Mouse (Mus musculus): ENCODE results near the gene Sdk1. TPM values are rescaled to one million over a fixed set of nuclear protein-coding genes. Genes with fewer than 3 reads are reported as not detected.

The Sdk1 gene
- polyA plus RNA-seq, 1 experiment from 2014 or later, result 0.93 TPM

- Histone ChIP-seq H3K9ac (ENCODE audit: low read length) (no peak overlapping the region), H3K4me2 (no peak overlapping the region), H3K36me3 (ENCODE audit: control insufficient read depth, insufficient read depth, low read length) (no peaks in the 10 kb centered on the region), H3K4me3 (ENCODE audit: low read depth, low read length) (no peak overlapping the region), H3K4me1 (ENCODE audit: control insufficient read depth, insufficient read depth, low read length) (peaks cover 12% of the 10 kb centered on the region), H3K9me3 (ENCODE audit: control insufficient read depth, low read length) (no peaks in the 10 kb centered on the region), H3K27ac (ENCODE audit: low read depth, low read length) (no peak overlapping the region), H3K27me3 (ENCODE audit: control insufficient read depth, insufficient read depth, low read length) (no peaks in the 10 kb centered on the region)
- WGBS, result 37% methylated on average over 3 of the region's 3 CpGs
- DNase-seq (ENCODE audit: low spot score, missing footprints) (peak; percentile 87), ATAC-seq (ENCODE audit: low FRiP score) (peak; percentile 55; the same call in 1 of the 2 replicates)
Measured at GRCm38 (mm10) chr5:141720751-141721150, 479.5 kb downstream of the Sdk1 start.

GRCm38 (mm10) chr5:141727968-141728367, 486.7 kb downstream of the Sdk1 start:
- ATAC-seq (ENCODE audit: low FRiP score), result no peak
- Histone ChIP-seq H3K9ac (ENCODE audit: low read length) (no peak overlapping the region), H3K27me3 (ENCODE audit: control insufficient read depth, insufficient read depth, low read length) (no peaks in the 10 kb centered on the region), H3K4me2 (no peak overlapping the region), H3K36me3 (ENCODE audit: control insufficient read depth, insufficient read depth, low read length) (no peaks in the 10 kb centered on the region), H3K27ac (ENCODE audit: low read depth, low read length) (no peak overlapping the region), H3K9me3 (ENCODE audit: control insufficient read depth, low read length) (no peaks in the 10 kb centered on the region), H3K4me3 (ENCODE audit: low read depth, low read length) (no peak overlapping the region), H3K4me1 (ENCODE audit: control insufficient read depth, insufficient read depth, low read length) (no peaks in the 10 kb centered on the region; the same call in 1 of the 2 replicates)
- no peak for DNase-seq (ENCODE audit: low spot score, missing footprints)
- WGBS, result 72% methylated on average over 2 of the region's 2 CpGs

GRCm38 (mm10) chr5:141730006-141730405, 488.7 kb downstream of the Sdk1 start:
- Histone ChIP-seq H3K4me3 (ENCODE audit: low read depth, low read length) (no peak overlapping the region), H3K4me2 (no peak overlapping the region), H3K9ac (ENCODE audit: low read length) (no peak overlapping the region), H3K4me1 (ENCODE audit: control insufficient read depth, insufficient read depth, low read length) (no peaks in the 10 kb centered on the region; the same call in 1 of the 2 replicates), H3K27ac (ENCODE audit: low read depth, low read length) (no peak overlapping the region), H3K36me3 (ENCODE audit: control insufficient read depth, insufficient read depth, low read length) (no peaks in the 10 kb centered on the region), H3K27me3 (ENCODE audit: control insufficient read depth, insufficient read depth, low read length) (no peaks in the 10 kb centered on the region), H3K9me3 (ENCODE audit: control insufficient read depth, low read length) (no peaks in the 10 kb centered on the region)
- no peak for DNase-seq (ENCODE audit: low spot score, missing footprints)
- ATAC-seq (ENCODE audit: low FRiP score), result no peak
- 54% methylated on average over 4 of the region's 4 CpGs for WGBS

GRCm38 (mm10) chr5:141738725-141739124, 497.4 kb downstream of the Sdk1 start:
- Histone ChIP-seq H3K4me1 (ENCODE audit: control insufficient read depth, insufficient read depth, low read length) (no peaks in the 10 kb centered on the region), H3K27ac (ENCODE audit: low read depth, low read length) (no peak overlapping the region), H3K9ac (ENCODE audit: low read length) (no peak overlapping the region), H3K36me3 (ENCODE audit: control insufficient read depth, insufficient read depth, low read length) (no peaks in the 10 kb centered on the region), H3K9me3 (ENCODE audit: control insufficient read depth, low read length) (no peaks in the 10 kb centered on the region), H3K4me2 (no peak overlapping the region), H3K27me3 (ENCODE audit: control insufficient read depth, insufficient read depth, low read length) (no peaks in the 10 kb centered on the region), H3K4me3 (ENCODE audit: low read depth, low read length) (no peak overlapping the region)
- ATAC-seq (ENCODE audit: low FRiP score), result no peak
- 76% methylated on average over 5 of the region's 5 CpGs for whole genome bisulfite sequencing
- DNase-seq (ENCODE audit: low spot score, missing footprints), result no peak

- Histone ChIP-seq H3K4me3 (ENCODE audit: low read depth, low read length) (no peak overlapping the region), H3K4me1 (ENCODE audit: control insufficient read depth, insufficient read depth, low read length) (no peaks in the 10 kb centered on the region), H3K4me2 (no peak overlapping the region), H3K27me3 (ENCODE audit: control insufficient read depth, insufficient read depth, low read length) (no peaks in the 10 kb centered on the region), H3K9ac (ENCODE audit: low read length) (no peak overlapping the region), H3K27ac (ENCODE audit: low read depth, low read length) (no peak overlapping the region), H3K9me3 (ENCODE audit: control insufficient read depth, low read length) (no peaks in the 10 kb centered on the region), H3K36me3 (ENCODE audit: control insufficient read depth, insufficient read depth, low read length) (no peaks in the 10 kb centered on the region)
- WGBS, result 89% methylated on average over 4 of the region's 4 CpGs
- no peak for ATAC-seq (ENCODE audit: low FRiP score)
- no peak for DNase-seq (ENCODE audit: low spot score, missing footprints)
Measured at GRCm38 (mm10) chr5:141748793-141749192, 507.5 kb downstream of the Sdk1 start.

- ATAC-seq (ENCODE audit: low FRiP score), result 0 out of 2 replicates have a peak, but pooled peaks have one; percentile 55
- Histone ChIP-seq H3K4me3 (ENCODE audit: low read depth, low read length) (no peak overlapping the region), H3K4me1 (ENCODE audit: control insufficient read depth, insufficient read depth, low read length) (peaks cover 5% of the 10 kb centered on the region), H3K36me3 (ENCODE audit: control insufficient read depth, insufficient read depth, low read length) (no peaks in the 10 kb centered on the region), H3K4me2 (no peak overlapping the region), H3K9me3 (ENCODE audit: control insufficient read depth, low read length) (no peaks in the 10 kb centered on the region), H3K9ac (ENCODE audit: low read length) (no peak overlapping the region), H3K27me3 (ENCODE audit: control insufficient read depth, insufficient read depth, low read length) (no peaks in the 10 kb centered on the region), H3K27ac (ENCODE audit: low read depth, low read length) (no peak overlapping the region; the same call in 1 of the 2 replicates)
- WGBS, result 35% methylated on average over 7 of the region's 7 CpGs
- DNase-seq (ENCODE audit: low spot score, missing footprints), result no peak
Measured at GRCm38 (mm10) chr5:141754278-141754677, 513.0 kb downstream of the Sdk1 start.

- WGBS, result 84% methylated on average over 8 of the region's 8 CpGs
Measured at GRCm38 (mm10) chr5:141758885-141759284, 517.6 kb downstream of the Sdk1 start.

GRCm38 (mm10) chr5:141764111-141764510, 522.8 kb downstream of the Sdk1 start:
- WGBS, result 97% methylated on average over 6 of the region's 6 CpGs
- Histone ChIP-seq H3K4me3 (ENCODE audit: low read depth, low read length) (no peak overlapping the region), H3K9ac (ENCODE audit: low read length) (no peak overlapping the region), H3K4me1 (ENCODE audit: control insufficient read depth, insufficient read depth, low read length) (no peaks in the 10 kb centered on the region), H3K4me2 (no peak overlapping the region), H3K27me3 (ENCODE audit: control insufficient read depth, insufficient read depth, low read length) (no peaks in the 10 kb centered on the region), H3K27ac (ENCODE audit: low read depth, low read length) (no peak overlapping the region), H3K36me3 (ENCODE audit: control insufficient read depth, insufficient read depth, low read length) (no peaks in the 10 kb centered on the region), H3K9me3 (ENCODE audit: control insufficient read depth, low read length) (no peaks in the 10 kb centered on the region)
- ATAC-seq (ENCODE audit: low FRiP score), result no peak
- DNase-seq (ENCODE audit: low spot score, missing footprints), result no peak

More at GRCm38 (mm10) chr5:141758885-141759284, 517.6 kb downstream of the Sdk1 start:
- DNase-seq (ENCODE audit: low spot score, missing footprints) (no peak), ATAC-seq (ENCODE audit: low FRiP score) (no peak)
- Histone ChIP-seq H3K9ac (ENCODE audit: low read length) (no peak overlapping the region), H3K9me3 (ENCODE audit: control insufficient read depth, low read length) (no peaks in the 10 kb centered on the region), H3K36me3 (ENCODE audit: control insufficient read depth, insufficient read depth, low read length) (no peaks in the 10 kb centered on the region), H3K4me3 (ENCODE audit: low read depth, low read length) (no peak overlapping the region), H3K27me3 (ENCODE audit: control insufficient read depth, insufficient read depth, low read length) (no peaks in the 10 kb centered on the region), H3K4me1 (ENCODE audit: control insufficient read depth, insufficient read depth, low read length) (peaks cover 5% of the 10 kb centered on the region), H3K4me2 (no peak overlapping the region), H3K27ac (ENCODE audit: low read depth, low read length) (no peak overlapping the region)

GRCm38 (mm10) chr5:141768761-141769515, 527.6 kb downstream of the Sdk1 start:
- H3K4me2 ChIP-seq, result no peak overlapping the region
- H3K4me1 ChIP-seq (ENCODE audit: control insufficient read depth, insufficient read depth, low read length), result no peaks in the 10 kb centered on the region
- H3K4me3 ChIP-seq (ENCODE audit: low read depth, low read length), result no peak overlapping the region
- H3K9me3 ChIP-seq (ENCODE audit: control insufficient read depth, low read length), result no peaks in the 10 kb centered on the region; the same call in 1 of the 2 replicates
- DNase-seq (ENCODE audit: low spot score, missing footprints) (no peak), ATAC-seq (ENCODE audit: low FRiP score) (no peak)
- 80% methylated on average over 10 of the region's 10 CpGs for WGBS
- no peak overlapping the region for H3K27ac ChIP-seq (ENCODE audit: low read depth, low read length)
- no peaks in the 10 kb centered on the region for H3K27me3 ChIP-seq (ENCODE audit: control insufficient read depth, insufficient read depth, low read length)
- no peaks in the 10 kb centered on the region for H3K36me3 ChIP-seq (ENCODE audit: control insufficient read depth, insufficient read depth, low read length)
- no peak overlapping the region for H3K9ac ChIP-seq (ENCODE audit: low read length)
